Mouse (Mus musculus) telencephalon, adult 2 months (tissue): ENCODE data around the gene Npffr2.
"Not testable (repeated sequence)": the region's sequence is repeated elsewhere in the genome, so short reads cannot be mapped to it uniquely, and the experiment has no call there.

Source experiments
- DNase-seq: peaks from one replicate; pipeline ENCODE4 v3.0.0-alpha.2; 2011; ENCODE audit warnings: low read depth, low spot score

Gene Npffr2

DNA sequence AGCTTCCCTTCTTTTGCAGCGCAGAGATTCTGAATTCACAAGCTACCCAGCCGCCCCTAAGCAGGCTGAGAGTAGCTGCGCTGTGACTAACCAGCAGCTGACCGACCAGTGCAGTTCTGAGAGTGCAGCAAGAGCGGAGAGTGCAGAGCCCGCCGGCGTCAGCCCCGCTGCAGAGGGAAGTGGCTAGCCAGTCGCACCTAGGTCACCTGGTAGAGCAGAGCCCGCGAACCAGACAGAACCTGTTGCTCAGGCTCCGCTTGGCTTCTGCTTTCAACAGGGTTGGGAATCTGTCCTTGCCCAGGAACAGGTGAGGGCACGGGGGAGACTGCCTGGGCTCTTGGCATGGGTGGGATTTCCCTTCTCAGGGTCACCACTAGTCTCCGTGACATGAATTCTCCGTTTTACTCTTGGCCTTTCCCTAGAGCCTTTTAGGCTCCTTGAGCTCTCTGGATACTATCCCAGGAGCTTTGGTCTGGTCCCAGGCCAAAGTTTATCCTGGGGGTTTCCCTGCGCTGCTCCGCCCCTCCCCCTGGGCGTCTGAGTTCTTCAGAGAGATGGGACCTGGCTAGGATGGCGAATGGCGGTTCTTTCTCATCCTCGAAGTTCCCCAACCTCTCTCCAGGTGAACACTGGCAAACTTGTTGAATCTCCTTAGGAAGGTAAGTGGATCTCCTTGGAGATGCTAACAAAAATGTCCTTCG is at the start of gene Npffr2:
Gene Npffr2, plus strand, starts transcription at position 552 of the 701 bp plus-strand sequence.
- DNase-seq: no peak

DNA sequence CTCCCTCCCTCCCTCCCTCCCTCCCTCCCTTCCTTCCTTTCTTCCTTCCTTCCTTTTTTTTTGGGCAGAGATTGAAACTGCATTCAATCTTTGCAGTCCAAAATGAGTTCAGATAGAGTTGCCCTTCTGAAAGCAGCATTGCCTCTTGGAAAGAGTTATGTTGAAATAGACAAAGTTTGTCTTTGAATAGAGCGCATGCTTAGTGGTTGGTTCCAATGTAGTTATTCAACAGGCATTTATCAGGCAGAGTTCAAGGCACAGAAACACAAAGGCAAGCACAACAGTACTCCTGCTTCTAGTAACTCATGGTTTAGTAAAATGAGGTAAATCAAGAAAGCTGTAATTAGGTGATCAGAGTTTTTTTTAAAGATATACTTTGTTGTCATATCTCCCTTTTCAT is 34.7 kb upstream of the Npffr2 start:
- no peak for DNase-seq

DNA sequence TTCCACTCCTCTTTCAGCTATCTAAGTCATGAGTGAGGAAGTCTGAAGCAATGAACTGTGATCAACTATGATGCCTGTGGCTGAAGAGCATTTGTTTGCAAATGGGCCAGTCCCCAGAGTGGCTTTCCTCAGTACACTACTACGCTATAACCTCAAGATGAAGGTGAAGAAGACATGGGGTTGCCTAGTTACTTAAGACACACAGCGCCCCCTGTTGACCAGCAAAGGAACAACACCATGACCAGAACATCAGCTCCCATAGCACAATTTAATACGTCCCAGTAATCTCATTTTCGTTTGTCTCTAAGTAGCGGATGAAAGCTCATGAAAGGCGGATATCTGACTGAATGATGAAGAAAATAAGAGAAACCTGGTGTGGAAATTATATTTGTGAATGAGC is 27.0 kb upstream of the Npffr2 start:
- no peak for DNase-seq

DNA sequence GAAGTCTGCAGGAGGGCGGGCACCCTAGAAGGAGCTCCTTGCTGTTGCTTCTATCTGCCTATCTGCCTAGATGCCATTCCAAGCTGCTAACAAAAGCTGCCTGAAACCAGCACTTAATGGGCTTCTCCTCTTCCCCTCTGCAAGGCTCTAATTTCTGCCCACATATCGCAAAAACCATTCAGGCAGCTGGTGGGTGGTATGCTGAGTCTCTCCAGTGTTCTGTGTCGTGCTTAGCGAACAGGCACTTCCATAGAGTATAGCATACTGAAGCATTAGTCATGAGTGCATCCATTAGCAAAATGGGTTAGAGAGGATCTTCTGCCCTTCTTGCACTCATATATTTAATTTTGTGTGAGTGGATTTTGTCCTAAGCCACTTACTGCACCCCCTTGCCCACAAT is 8.6 kb upstream of the Npffr2 start:
- DNase-seq: peak; percentile 79

DNA sequence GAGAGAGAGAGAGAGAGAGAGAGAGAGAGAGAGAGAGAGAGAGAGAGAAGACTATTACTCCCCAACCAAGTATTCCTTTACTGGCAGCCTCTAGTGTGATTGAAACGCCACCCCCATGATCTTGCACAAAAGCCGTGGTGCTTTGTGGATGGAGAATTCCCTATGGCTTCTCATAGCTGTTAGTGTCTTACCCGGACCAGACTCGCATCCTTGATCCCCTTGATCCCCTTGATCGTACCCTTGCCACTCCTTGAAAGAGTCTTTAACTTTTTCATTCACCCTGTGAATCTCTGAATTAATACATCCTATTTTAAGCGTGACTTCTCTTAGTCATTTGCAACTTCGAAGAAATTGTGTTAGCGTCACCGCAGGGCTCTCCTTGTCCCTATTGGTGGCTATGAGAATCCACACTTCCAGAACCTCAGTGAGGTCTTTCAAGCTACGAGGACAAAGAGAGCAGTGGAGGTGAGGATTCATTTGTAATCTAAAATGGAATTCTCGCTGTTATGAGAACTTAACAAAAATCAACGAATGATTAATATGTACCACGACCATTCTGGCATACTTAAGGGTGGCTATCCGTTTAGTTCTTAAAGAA is 949 bp upstream of the Npffr2 start:
- no peak for DNase-seq

DNA sequence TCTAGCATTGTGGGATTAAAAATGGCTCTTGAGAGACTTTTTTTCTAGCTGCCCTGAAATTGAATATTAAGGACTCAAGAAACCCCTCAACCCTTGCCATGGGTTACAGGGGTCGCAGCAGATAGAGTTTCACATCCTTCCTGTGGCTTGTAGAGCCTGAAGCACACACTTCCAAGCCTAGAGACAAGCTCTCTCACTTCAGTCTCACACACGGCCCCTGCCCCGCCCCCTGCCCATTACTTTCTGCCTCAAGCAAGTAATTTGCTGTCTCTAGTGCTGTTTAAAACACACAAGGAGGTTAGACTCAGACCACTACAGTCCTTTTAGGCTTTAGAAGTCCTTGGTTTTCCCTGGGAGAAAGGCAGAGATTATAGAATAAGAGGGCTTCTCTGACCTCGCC is 1.7 kb downstream of the Npffr2 start:
- no peak for DNase-seq

DNA sequence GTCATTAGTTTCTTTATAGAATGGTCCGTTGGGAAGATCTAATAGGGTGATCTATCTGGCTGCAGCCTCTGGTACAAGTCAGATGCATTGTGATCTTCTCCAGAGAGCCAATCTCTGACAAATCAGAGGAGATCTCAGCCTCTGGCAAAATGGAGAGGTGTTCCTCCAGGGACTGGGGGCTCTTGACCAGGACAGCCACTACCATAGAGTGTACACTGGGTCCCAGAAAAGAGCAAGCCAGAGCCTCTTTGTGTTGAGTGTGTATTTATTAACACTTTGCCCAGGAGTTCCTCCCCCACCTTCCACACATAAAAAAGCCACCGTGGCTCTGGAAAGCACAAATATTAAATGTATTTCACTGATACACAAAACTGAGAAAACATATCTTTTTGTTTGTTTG is 2.2 kb downstream of the Npffr2 start:
- no peak for DNase-seq

DNA sequence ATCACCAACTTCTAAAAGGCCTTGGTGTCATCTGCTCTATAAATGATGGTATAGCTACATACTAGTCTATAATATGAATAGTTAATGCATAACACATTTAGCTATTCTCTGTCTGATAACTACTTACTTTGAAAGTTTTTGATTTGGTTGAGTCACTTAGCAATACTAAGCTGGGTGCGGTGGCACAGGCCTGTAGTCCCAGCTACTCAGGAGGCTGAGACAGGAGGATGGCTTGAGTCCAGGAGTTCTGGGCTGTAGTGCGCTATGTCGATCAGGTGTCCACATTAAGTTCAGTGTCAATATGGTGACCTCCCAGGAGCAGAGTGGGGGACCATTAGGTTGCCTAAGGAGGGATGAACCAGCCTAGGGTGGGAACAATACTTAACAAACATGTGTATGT is 8.8 kb downstream of the Npffr2 start:
- DNase-seq: no peak

DNA sequence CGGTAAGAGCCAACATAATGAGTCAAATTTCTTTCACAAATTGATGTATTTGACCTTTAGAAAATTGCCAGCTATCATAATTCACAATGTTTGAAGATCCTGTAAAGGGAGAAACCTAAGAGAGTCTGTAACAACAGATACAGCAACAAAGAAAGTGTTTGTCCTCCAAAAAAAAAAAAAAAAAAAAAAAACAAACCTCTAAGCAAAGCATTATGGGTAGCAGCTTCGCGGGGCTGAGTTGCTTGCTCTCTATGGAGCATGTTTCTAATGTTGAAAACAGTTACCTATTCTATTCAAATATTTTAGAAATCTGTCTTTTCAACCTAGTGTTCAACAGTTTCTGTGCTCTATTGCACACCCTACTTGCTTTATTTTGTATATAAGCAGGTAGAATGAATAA is 15.2 kb downstream of the Npffr2 start:
- DNase-seq: no peak

DNA sequence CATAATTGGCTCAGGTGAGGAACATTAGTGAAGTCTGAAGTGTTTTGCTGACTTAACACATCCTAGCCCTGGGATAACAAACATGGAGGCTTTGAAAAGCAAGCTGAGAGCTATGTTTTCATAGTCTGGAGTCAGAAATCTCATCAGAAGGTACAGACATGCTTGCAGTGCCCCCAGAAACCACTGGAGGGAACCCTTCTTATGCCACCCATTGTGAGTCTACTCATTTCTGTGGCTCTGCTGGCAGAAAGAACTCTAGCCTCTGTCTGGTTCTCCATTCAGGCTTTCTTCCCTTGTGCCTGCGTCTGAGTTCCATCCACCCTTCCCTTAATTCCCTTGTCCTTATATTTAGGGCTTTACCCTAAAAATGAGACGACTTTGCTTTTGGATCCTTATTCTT is 16.2 kb downstream of the Npffr2 start:
- peak; percentile 45 for DNase-seq

DNA sequence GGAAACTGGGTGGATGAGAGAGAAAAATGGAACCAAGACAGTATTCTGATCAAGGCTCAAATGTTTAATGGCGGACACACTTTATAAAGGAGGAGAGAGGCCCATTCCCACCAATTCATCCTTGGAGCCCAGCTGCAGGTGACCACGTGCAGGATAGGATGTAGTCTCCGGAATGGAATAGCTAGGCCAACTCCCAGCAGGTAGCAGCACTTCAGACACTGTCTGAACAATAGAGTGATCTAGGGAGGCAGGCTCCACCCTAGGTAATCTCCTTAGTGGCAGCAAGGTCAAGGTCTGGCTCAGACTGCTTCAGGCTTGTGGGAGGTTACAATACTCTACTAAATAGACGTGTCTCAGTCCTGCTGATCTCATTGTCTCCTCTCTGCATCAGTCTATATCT is 31.9 kb downstream of the Npffr2 start:
- DNase-seq: not testable (repeated sequence)

DNA sequence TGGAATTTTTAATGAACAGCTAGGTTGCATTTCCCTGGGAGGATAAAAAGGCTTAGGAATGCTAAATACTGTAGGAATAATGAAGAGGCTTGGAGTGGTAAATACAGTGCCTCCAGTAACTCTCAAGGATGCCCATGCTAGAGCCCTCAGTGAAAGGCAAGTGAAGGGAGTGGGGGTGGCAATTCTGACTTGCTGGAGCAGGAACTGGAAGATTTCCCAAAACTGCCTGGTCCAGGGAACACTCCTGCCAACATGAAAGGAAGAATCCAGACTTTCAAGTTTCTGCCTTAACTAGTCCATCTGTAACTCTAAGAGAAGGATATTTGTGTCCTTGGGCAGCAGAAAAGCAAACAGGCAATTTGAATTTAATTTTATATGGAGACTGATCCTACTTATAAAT is 34.2 kb downstream of the Npffr2 start:
- peak; percentile 68 for DNase-seq

DNA sequence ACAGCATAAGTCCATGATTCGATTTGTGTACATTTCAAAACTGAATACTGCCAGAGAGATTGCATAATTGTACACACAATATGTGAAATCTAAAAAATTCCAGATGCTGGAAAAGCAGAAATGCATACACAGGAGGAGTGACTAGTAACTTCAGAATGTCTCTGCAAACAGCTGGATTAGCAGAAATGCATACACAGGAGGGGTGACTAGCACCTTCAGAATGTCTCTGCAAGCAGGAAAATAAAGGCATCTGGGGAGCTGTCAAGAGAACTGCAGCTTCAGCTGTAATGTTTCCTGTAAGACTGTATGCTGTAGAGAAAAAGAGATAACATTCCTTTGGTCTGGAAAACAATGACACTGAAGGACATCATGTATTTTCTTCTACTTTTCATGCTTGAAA is 51.4 kb downstream of the Npffr2 start:
- no peak for DNase-seq

DNA sequence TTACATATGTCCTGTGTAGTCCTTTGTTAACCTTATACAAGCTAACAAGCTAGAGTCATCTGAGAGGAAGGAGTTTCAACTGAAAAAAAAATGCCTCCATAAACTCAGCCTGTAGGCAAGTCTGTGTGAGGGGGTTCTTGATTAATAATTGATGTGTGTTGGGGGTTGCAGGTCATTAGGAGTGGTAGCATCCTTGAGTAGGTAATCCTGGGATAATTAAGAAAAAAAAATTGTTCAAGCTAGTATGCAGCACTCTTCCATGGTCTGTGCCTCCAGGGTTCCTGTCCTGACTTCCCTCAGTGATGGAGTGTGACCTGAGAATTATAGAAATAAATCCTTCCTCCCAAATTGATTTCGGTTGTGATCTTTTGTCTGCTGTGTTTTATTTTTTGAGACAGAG is 52.0 kb downstream of the Npffr2 start:
- DNase-seq: no peak

DNA sequence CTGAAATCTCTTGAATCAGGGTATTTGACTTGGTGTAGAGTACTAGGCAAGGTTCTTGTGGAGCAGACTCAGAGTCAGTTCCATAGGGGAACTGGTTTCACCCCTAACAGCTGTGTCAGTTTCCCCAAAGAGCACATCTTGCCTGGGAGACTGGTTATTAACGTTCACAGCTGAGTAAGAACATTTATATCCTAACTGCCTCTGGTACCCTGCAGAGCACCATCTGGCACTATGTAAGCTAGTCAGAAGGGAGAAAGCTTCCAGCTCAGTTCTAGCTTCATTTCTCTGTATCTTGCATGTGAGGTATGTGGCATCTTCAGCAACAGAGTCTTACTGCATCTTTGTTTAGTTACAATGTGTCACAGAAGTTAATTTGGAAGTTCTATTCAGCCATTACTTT is 53.9 kb downstream of the Npffr2 start:
- DNase-seq: peak; percentile 41

DNA sequence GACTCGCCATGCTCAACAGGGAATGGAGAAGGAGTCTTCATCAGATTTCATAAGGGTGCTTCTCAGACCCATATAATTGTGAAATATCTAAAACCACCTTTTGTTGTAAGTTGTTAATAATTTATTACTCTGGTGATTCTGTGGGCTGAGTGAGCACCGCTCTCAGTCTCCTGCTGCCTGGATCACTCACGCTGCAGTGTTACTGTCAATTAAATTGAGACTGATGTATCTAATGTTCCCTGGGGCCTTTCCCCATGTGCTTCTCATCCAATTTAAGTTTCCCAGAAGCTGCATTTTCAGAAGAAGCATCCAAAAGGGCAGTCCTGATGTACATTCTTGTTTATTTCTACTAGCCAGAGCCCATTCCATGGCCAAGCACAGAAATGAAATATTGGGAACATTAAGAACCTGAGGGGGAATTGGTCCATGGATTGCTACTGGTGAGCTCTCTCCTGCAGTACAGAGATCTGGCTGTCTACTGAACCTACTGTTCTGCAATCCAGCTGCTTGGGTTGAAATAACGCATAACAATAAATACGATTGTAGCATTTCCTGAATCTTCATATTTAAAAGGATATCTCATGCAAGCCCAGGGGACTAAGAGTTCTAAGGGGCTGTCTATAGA is 54.6 kb downstream of the Npffr2 start:
- DNase-seq: no peak

DNA sequence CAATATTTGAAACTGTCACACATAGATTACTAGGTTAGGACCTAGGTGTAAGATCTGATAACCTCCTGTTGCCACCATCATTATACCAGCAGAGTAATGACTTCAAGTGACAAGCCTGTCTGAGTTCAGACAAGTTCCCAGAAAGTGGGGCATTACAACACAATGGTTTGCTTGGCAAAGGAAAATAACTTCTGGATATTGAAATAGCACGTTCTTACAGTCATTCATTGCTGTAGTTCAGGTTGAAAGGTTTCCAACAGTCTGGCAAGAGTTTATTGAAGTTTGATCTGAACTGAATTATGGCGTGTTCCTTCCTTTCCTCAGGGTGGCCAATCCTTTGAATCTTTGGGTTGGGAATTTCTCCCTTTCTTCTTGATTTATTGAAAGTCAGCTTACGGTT is 57.8 kb downstream of the Npffr2 start:
- DNase-seq: no peak

DNA sequence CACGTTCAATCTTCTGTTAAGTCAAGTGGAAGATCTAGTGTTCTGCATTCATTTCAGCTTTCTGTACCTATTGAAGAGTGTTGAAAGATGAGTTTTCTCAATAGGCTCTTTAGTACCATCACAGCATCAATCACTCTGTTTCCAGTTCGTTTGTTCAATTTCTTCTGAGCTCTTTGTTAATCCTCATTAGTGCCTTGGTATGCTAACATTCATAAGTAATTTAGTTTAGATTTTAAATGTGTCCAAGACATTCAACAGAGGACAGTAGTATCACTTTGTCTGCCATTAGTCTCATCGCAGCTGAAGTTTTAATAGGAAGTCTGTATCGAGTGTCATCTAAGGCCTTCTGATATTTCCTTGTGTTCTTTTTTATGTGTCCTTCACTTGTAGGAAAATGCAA is 65.1 kb downstream of the Npffr2 start:
- DNase-seq: no peak

DNA sequence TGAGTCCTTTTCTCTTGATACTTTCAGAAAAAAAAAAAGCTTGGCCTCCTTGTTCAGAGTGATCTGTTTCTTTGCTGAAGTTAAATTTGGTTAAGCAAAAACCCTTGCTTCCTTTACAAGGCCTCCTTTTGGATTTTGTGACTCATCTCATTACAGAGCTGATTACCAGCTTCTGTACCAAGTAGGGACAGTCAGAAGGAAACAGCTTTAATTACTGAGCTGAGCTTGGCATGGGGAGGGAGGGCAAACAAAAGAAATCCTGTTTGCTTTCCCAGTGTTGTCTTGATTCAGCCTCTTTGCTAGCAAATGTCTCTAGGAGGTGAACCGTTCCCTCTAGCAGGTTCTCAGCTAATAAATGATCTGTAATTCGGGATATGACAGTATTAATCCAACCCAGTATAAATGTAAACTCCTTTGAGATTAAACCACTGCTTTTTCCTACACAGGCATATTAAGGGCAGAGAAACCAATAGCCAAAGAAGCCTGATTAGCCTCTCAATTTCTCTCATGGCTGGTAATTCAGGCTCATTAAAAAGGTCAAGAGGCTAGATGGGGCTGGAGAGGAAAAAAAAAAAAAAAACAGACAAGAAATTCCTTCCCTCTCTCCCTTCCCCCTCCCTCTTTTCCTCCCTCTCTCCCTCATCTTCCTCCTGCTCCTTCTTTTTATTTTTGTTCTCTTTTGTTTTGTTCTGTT is 84.2 kb downstream of the Npffr2 start:
- peak; percentile 49 for DNase-seq

DNA sequence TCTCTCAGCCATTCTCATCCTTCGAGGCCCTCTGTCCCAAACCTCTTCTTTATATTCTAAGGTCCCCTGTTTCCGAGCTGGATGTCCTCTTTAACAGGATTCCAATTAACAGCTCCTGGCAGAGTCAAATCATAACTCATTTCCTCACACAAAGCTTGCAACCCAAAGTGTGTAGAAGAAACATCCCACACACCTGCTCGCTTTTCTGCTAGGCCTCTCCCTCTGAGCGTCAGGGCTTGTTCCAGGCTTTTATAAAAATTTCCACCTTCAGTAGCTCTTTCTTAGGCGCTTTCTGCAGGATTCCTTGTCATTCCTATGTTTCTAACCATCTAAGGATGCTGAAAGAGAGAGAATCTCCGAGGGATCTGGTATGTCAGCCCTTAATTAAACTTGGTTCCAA is 85.0 kb downstream of the Npffr2 start:
- DNase-seq: peak; percentile 18

DNA sequence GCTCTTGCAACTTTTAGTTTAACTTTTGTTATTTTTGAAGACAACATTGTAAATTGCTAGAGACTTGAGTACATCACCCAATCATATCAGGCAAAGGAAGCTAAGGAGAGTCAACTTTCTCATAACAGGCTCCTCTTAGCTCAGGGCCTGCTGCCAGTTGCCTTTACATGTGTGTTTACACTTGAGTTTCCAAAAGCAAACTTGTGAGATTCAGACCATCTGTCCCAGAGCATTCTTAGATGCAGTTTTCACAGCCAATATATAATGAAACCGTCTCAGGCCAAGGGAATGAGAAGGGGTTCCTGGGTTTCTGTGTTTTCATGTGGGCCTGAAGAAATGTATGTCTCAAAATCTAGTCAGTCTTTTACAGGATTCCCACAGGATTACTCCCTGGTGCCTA is 104.4 kb downstream of the Npffr2 start:
- DNase-seq: peak; percentile 88
